Mouse (Mus musculus) adrenal gland, postnatal 14 days (tissue): ENCODE data around the gene Tmem189. TPM values are rescaled to one million over a fixed set of nuclear protein-coding genes. Genes with fewer than 3 reads are reported as not detected.

ENCODE experiments used
- DNase-seq: peaks from one replicate; pipeline ENCODE4 v3.0.0; 2021; ENCODE audit warnings: mixed read lengths
- total RNA-seq: library from RNA; stranded (reverse); gene quantifications from 2 replicates; pipeline ENCODE4 v1.2.3, GENCODE M21; 2021

Tmem189 gene
- total RNA-seq, 1 experiment from 2014 or later, result 30.7 TPM

- DNase-seq, result peak; percentile 92
These were observed 9.7 kb downstream of the Tmem189 start for GRCm38 (mm10) chr2:167679902-167680430.

- no peak for DNase-seq
These were observed 11.0 kb downstream of the Tmem189 start for GRCm38 (mm10) chr2:167678600-167678999.

- DNase-seq, result peak; percentile 74
These were observed 14.3 kb downstream of the Tmem189 start for GRCm38 (mm10) chr2:167675120-167675909.

GRCm38 (mm10) chr2:167672212-167672685, 17.4 kb downstream of the Tmem189 start:
- DNase-seq, result peak; percentile 39

- DNase-seq, result no peak
These were observed 18.5 kb downstream of the Tmem189 start for GRCm38 (mm10) chr2:167671101-167671633.

GRCm38 (mm10) chr2:167669398-167669797, 20.2 kb downstream of the Tmem189 start:
- DNase-seq, result no peak

GRCm38 (mm10) chr2:167668426-167668825, 21.2 kb downstream of the Tmem189 start:
- no peak for DNase-seq

GRCm38 (mm10) chr2:167665972-167666713, 23.5 kb downstream of the Tmem189 start:
- DNase-seq, result no peak

- DNase-seq, result no peak
These were observed 26.9 kb downstream of the Tmem189 start for GRCm38 (mm10) chr2:167662713-167663112.

- peak; percentile 99 for DNase-seq
These were observed 28.1 kb downstream of the Tmem189 start, which contains the start of gene Gm20431 for GRCm38 (mm10) chr2:167661270-167662203. Gene Gm20431 (minus strand): TSS chr2:167661496.

- peak; percentile 42 for DNase-seq
These were observed 29.0 kb downstream of the Tmem189 start for GRCm38 (mm10) chr2:167660611-167660971.

- DNase-seq, result peak; percentile 84
These were observed 29.6 kb downstream of the Tmem189 start for GRCm38 (mm10) chr2:167659847-167660610.

GRCm38 (mm10) chr2:167659177-167659846, 30.3 kb downstream of the Tmem189 start:
- DNase-seq, result no peak

- DNase-seq, result no peak
These were observed 30.9 kb downstream of the Tmem189 start for GRCm38 (mm10) chr2:167658712-167659111.

- no peak for DNase-seq
These were observed 31.6 kb downstream of the Tmem189 start for GRCm38 (mm10) chr2:167657973-167658372.

GRCm38 (mm10) chr2:167656629-167657478, 32.8 kb downstream of the Tmem189 start:
- DNase-seq, result peak; percentile 68

- no peak for DNase-seq
These were observed 34.6 kb downstream of the Tmem189 start for GRCm38 (mm10) chr2:167654911-167655600.

- DNase-seq, result no peak
These were observed 36.9 kb downstream of the Tmem189 start for GRCm38 (mm10) chr2:167652694-167653093.

- DNase-seq, result no peak
These were observed 38.0 kb downstream of the Tmem189 start for GRCm38 (mm10) chr2:167651622-167652021.
